Mouse (Mus musculus) E14TG2a.4 (cell line): ENCODE results near the gene Cby3.

Experiments
- CTCF ChIP-seq: conservative IDR thresholded peaks from 2 replicates; pipeline ENCODE4 v1.5.1; 2014; ENCODE audit warnings: low read length
- NANOG ChIP-seq: IDR thresholded peaks from 2 replicates; pipeline ENCODE4 v1.6.1; 2014; ENCODE audit warnings: borderline replicate concordance, low read length, mixed read lengths
- POU5F1 ChIP-seq: IDR thresholded peaks from 2 replicates; pipeline ENCODE4 v1.6.1; 2014; ENCODE audit warnings: low read length, borderline replicate concordance

DNA sequence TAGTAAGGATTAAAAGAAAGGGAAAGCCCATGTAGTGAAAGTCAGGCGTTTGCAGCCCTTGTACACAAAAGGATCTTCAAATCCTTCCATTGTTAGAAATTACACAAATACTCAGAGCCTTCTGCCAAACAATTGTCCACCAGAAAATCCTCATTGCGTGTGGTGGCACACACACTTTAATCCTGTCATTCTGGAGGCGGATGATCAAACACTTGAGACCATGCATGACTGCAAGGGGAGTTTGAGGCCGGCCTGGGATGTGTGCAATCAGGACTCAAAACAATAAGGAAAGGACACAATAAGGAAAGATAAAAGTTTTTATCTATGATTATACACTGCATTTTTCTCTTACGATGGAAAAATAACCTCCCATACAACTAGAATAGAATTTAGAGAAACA, 21.2 kb downstream of the Cby3 start:
- TF ChIP-seq CTCF, result no peak
- no peak for TF ChIP-seq NANOG
- no peak for TF ChIP-seq POU5F1
